Mouse (Mus musculus): ENCODE measurements around the gene Cldn5. TPM values are rescaled to one million over a fixed set of nuclear protein-coding genes. Genes with fewer than 3 reads are reported as not detected.

The Cldn5 gene
- polyA plus RNA-seq, 1 experiment from 2014 or later: 104 TPM

GRCm38 (mm10) chr16:18798841-18799240 lies 22.2 kb downstream of the Cldn5 start:
- Histone ChIP-seq H3K9me3 (replicated peaks; ENCODE audit: control insufficient read depth, low read length, poor library complexity, severe bottlenecking) (no peaks in the 10 kb centered on the region), H3K27me3 (ENCODE audit: control insufficient read depth, insufficient read depth, low read depth, low read length) (no peaks in the 10 kb centered on the region), H3K4me1 (ENCODE audit: control insufficient read depth, insufficient read depth, low read length) (no peaks in the 10 kb centered on the region), H3K9ac (ENCODE audit: low read depth, low read length) (no peak overlapping the region), H3K4me2 (ENCODE audit: low read length) (no peak overlapping the region), H3K4me3 (ENCODE audit: low read depth, low read length) (no peak overlapping the region), H3K36me3 (ENCODE audit: control insufficient read depth, insufficient read depth, low read length) (no peaks in the 10 kb centered on the region), H3K27ac (ENCODE audit: low read length) (no peak overlapping the region)
- peak; percentile 73; the same call in 1 of the 2 replicates for ATAC-seq
- WGBS: 65% methylated on average over 2 of the region's 2 CpGs

- no peaks in the 10 kb centered on the region for H3K27me3 ChIP-seq (ENCODE audit: control insufficient read depth, insufficient read depth, low read depth, low read length)
- H3K36me3 ChIP-seq (ENCODE audit: control insufficient read depth, insufficient read depth, low read length): no peaks in the 10 kb centered on the region
- H3K4me2 ChIP-seq (ENCODE audit: low read length): no peak overlapping the region
- H3K4me3 ChIP-seq (ENCODE audit: low read depth, low read length): no peak overlapping the region
- H3K9me3 ChIP-seq (replicated peaks; ENCODE audit: control insufficient read depth, low read length, poor library complexity, severe bottlenecking): no peaks in the 10 kb centered on the region
- 94% methylated on average over 2 of the region's 2 CpGs for WGBS
- H3K27ac ChIP-seq (ENCODE audit: low read length): no peak overlapping the region
- no peak for ATAC-seq
- no peaks in the 10 kb centered on the region for H3K4me1 ChIP-seq (ENCODE audit: control insufficient read depth, insufficient read depth, low read length)
- H3K9ac ChIP-seq (ENCODE audit: low read depth, low read length): no peak overlapping the region
Measured at GRCm38 (mm10) chr16:18805746-18806145, 29.1 kb downstream of the Cldn5 start.

- Histone ChIP-seq H3K27me3 (ENCODE audit: control insufficient read depth, insufficient read depth, low read depth, low read length) (no peaks in the 10 kb centered on the region), H3K4me2 (ENCODE audit: low read length) (no peak overlapping the region), H3K4me1 (ENCODE audit: control insufficient read depth, insufficient read depth, low read length) (peaks cover 14% of the 10 kb centered on the region), H3K9me3 (replicated peaks; ENCODE audit: control insufficient read depth, low read length, poor library complexity, severe bottlenecking) (no peaks in the 10 kb centered on the region), H3K9ac (ENCODE audit: low read depth, low read length) (no peak overlapping the region), H3K36me3 (ENCODE audit: control insufficient read depth, insufficient read depth, low read length) (no peaks in the 10 kb centered on the region), H3K4me3 (ENCODE audit: low read depth, low read length) (no peak overlapping the region), H3K27ac (ENCODE audit: low read length) (no peak overlapping the region)
- no peak for ATAC-seq
- 96% methylated on average over 5 of the region's 5 CpGs for WGBS
Measured at GRCm38 (mm10) chr16:18809001-18809400, 32.4 kb downstream of the Cldn5 start.

- Histone ChIP-seq H3K4me2 (ENCODE audit: low read length) (peak overlapping the region; percentile 81), H3K27me3 (ENCODE audit: control insufficient read depth, insufficient read depth, low read depth, low read length) (no peaks in the 10 kb centered on the region), H3K4me3 (ENCODE audit: low read depth, low read length) (peak overlapping the region; percentile 51), H3K36me3 (ENCODE audit: control insufficient read depth, insufficient read depth, low read length) (0 out of 2 replicates have a peak, but pooled peaks cover 4% of the 10 kb centered on the region), H3K4me1 (ENCODE audit: control insufficient read depth, insufficient read depth, low read length) (peaks cover 14% of the 10 kb centered on the region), H3K27ac (ENCODE audit: low read length) (no peak overlapping the region), H3K9me3 (replicated peaks; ENCODE audit: control insufficient read depth, low read length, poor library complexity, severe bottlenecking) (no peaks in the 10 kb centered on the region), H3K9ac (ENCODE audit: low read depth, low read length) (peak overlapping the region; percentile 33; the same call in 1 of the 2 replicates)
- whole genome bisulfite sequencing: 4% methylated on average over 5 of the region's 5 CpGs
- no peak; the same call in 1 of the 2 replicates for ATAC-seq
Measured at GRCm38 (mm10) chr16:18811032-18811431, 34.4 kb downstream of the Cldn5 start.

GRCm38 (mm10) chr16:18811468-18812384 lies 35.1 kb downstream of the Cldn5 start, which contains the start of the genes Ufd1 and Cdc45:
Gene Ufd1, plus strand, starts transcription at chr16:18811779.
Gene Cdc45, minus strand, starts transcription at chr16:18811987.
- Histone ChIP-seq H3K4me2 (ENCODE audit: low read length) (peak within 1 kb of the TSS; percentile 82), H3K9ac (ENCODE audit: low read depth, low read length) (peak within 1 kb of the TSS; percentile 67), H3K4me1 (ENCODE audit: control insufficient read depth, insufficient read depth, low read length) (peaks cover 14% of the 10 kb centered on the region), H3K27me3 (ENCODE audit: control insufficient read depth, insufficient read depth, low read depth, low read length) (no peaks in the 10 kb centered on the region), H3K27ac (ENCODE audit: low read length) (peak within 1 kb of the TSS; percentile 54), H3K9me3 (replicated peaks; ENCODE audit: control insufficient read depth, low read length, poor library complexity, severe bottlenecking) (no peaks in the 10 kb centered on the region), H3K36me3 (ENCODE audit: control insufficient read depth, insufficient read depth, low read length) (0 out of 2 replicates have a peak, but pooled peaks cover 6% of the 10 kb centered on the region), H3K4me3 (ENCODE audit: low read depth, low read length) (peak within 1 kb of the TSS; percentile 51)
- ATAC-seq: peak; percentile 97
- WGBS: under 1% methylated on average over 42 of the region's 42 CpGs

- Histone ChIP-seq H3K36me3 (ENCODE audit: control insufficient read depth, insufficient read depth, low read length) (0 out of 2 replicates have a peak, but pooled peaks cover 6% of the 10 kb centered on the region), H3K4me2 (ENCODE audit: low read length) (peak overlapping the region; percentile 82), H3K27ac (ENCODE audit: low read length) (peak overlapping the region; percentile 54), H3K9ac (ENCODE audit: low read depth, low read length) (peak overlapping the region; percentile 67), H3K4me1 (ENCODE audit: control insufficient read depth, insufficient read depth, low read length) (peaks cover 14% of the 10 kb centered on the region), H3K9me3 (replicated peaks; ENCODE audit: control insufficient read depth, low read length, poor library complexity, severe bottlenecking) (no peaks in the 10 kb centered on the region), H3K4me3 (ENCODE audit: low read depth, low read length) (peak overlapping the region; percentile 51), H3K27me3 (ENCODE audit: control insufficient read depth, insufficient read depth, low read depth, low read length) (no peaks in the 10 kb centered on the region)
- no peak; the same call in 1 of the 2 replicates for ATAC-seq
- WGBS: 2% methylated on average over 31 of the region's 31 CpGs
Measured at GRCm38 (mm10) chr16:18812385-18812910, 35.8 kb downstream of the Cldn5 start.

- Histone ChIP-seq H3K27ac (ENCODE audit: low read length) (no peak overlapping the region), H3K27me3 (ENCODE audit: control insufficient read depth, insufficient read depth, low read depth, low read length) (no peaks in the 10 kb centered on the region), H3K9ac (ENCODE audit: low read depth, low read length) (no peak overlapping the region), H3K4me1 (ENCODE audit: control insufficient read depth, insufficient read depth, low read length) (no peaks in the 10 kb centered on the region), H3K4me3 (ENCODE audit: low read depth, low read length) (no peak overlapping the region), H3K9me3 (replicated peaks; ENCODE audit: control insufficient read depth, low read length, poor library complexity, severe bottlenecking) (no peaks in the 10 kb centered on the region), H3K4me2 (ENCODE audit: low read length) (no peak overlapping the region), H3K36me3 (ENCODE audit: control insufficient read depth, insufficient read depth, low read length) (peaks cover 65% of the 10 kb centered on the region)
- no peak for ATAC-seq
- 91% methylated on average over 1 of the region's 1 CpGs for WGBS
Measured at GRCm38 (mm10) chr16:18822356-18822755, 45.7 kb downstream of the Cldn5 start.

GRCm38 (mm10) chr16:18822925-18823324 lies 46.3 kb downstream of the Cldn5 start:
- Histone ChIP-seq H3K36me3 (ENCODE audit: control insufficient read depth, insufficient read depth, low read length) (peaks cover 67% of the 10 kb centered on the region), H3K4me3 (ENCODE audit: low read depth, low read length) (no peak overlapping the region), H3K27ac (ENCODE audit: low read length) (no peak overlapping the region), H3K4me2 (ENCODE audit: low read length) (no peak overlapping the region), H3K9me3 (replicated peaks; ENCODE audit: control insufficient read depth, low read length, poor library complexity, severe bottlenecking) (no peaks in the 10 kb centered on the region), H3K4me1 (ENCODE audit: control insufficient read depth, insufficient read depth, low read length) (no peaks in the 10 kb centered on the region), H3K9ac (ENCODE audit: low read depth, low read length) (no peak overlapping the region), H3K27me3 (ENCODE audit: control insufficient read depth, insufficient read depth, low read depth, low read length) (no peaks in the 10 kb centered on the region)
- 66% methylated on average over 4 of the region's 4 CpGs for WGBS
- no peak for ATAC-seq

Measured in midbrain, embryonic 16.5 days (tissue).